9 mouse cellular contexts compared by ENCODE assay signal in the genomic region with DNA sequence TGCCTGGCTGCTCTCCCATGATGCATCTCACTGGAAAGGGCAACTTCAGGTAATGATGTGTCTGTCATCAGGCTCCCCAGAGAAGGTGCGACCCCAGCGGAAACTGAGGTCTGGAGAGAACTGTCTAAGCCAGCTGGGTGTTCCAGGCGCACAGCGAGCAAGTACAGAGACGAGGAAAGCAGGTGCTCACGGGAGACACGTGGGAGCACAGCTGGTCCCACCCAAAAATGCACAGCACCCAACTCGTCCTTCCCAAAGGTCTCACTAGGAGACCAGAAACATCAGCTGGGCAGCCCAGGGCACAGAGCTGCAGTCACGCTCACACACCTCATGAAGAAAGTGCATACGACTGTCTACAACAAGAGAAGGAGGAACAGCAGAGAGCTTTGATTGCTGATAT. TPM values are rescaled to one million over a fixed set of nuclear protein-coding genes. Genes with fewer than 3 reads are reported as not detected.
DNase-seq lines count a peak whose midpoint lies in the region; ATAC-seq and TF ChIP-seq lines count a peak whose summit lies in the region.
"Had no signal": no experiment of that assay in that cellular context is flagged by ENCODE, and none has a peak within 500 bp of the region (broad histone marks: within the 10 kb centered on the region; RNA-seq: fewer than 3 reads in every experiment).

No protein-coding gene starts in this region.

- no peaks in the 10 kb centered on the region for H3K36me3 ChIP-seq in heart, postnatal 0 days (replicated peaks; ENCODE audit: control insufficient read depth, insufficient read depth, low read length)
- H3K36me3 ChIP-seq in lung, embryonic 14.5 days (ENCODE audit: insufficient read depth): no peaks in the 10 kb centered on the region
- H3K36me3 ChIP-seq in embryonic facial prominence, embryonic 15.5 days: no peaks in the 10 kb centered on the region
- H3K36me3 ChIP-seq in myocyte (ENCODE audit: control insufficient read depth, insufficient read depth): no peaks in the 10 kb centered on the region
- H3K36me3 ChIP-seq in intestine, postnatal 0 days (ENCODE audit: control insufficient read depth, insufficient read depth): no peaks in the 10 kb centered on the region

- H3K27ac ChIP-seq in heart, postnatal 0 days (ENCODE audit: low read depth): peak overlapping the region; percentile 65
- peak overlapping the region; percentile 70 for H3K27ac ChIP-seq in lung, embryonic 14.5 days (ENCODE audit: low read depth)
- peak overlapping the region; percentile 55 for H3K27ac ChIP-seq in embryonic facial prominence, embryonic 15.5 days (replicated peaks)
- H3K27ac ChIP-seq in intestine, postnatal 0 days (ENCODE audit: low read depth, low read length): no peak overlapping the region
- H3K27ac ChIP-seq: layer of hippocampus, adult 2 months had no signal

- H3K27me3 ChIP-seq in heart, postnatal 0 days (ENCODE audit: control insufficient read depth, insufficient read depth, low read length): no peaks in the 10 kb centered on the region
- no peaks in the 10 kb centered on the region for H3K27me3 ChIP-seq in lung, embryonic 14.5 days (ENCODE audit: insufficient read depth, low read length)
- H3K27me3 ChIP-seq in embryonic facial prominence, embryonic 15.5 days: no peaks in the 10 kb centered on the region
- H3K27me3 ChIP-seq in myocyte (ENCODE audit: control insufficient read depth, insufficient read depth, insufficient read length): no peaks in the 10 kb centered on the region
- no peaks in the 10 kb centered on the region for H3K27me3 ChIP-seq in intestine, postnatal 0 days (replicated peaks; ENCODE audit: control insufficient read depth, insufficient read depth, low read length)

- peak; percentile 4 for DNase-seq in heart, postnatal 0 days (ENCODE audit: low spot score)
- no peak for DNase-seq in heart, adult 9 months (ENCODE audit: low spot score in 2 of 2)
- DNase-seq in lung, embryonic 14.5 days: no peak
- no peak for DNase-seq in lung, adult 18-20 months
- DNase-seq: right cerebral cortex, postnatal 25 days had no signal

- H3K79me2 ChIP-seq in myocyte (ENCODE audit: control insufficient read depth, insufficient read depth): peaks cover 25% of the 10 kb centered on the region

- H3K4me1 ChIP-seq in heart, postnatal 0 days (ENCODE audit: control insufficient read depth, insufficient read depth): peaks cover 49% of the 10 kb centered on the region
- peaks cover 36% of the 10 kb centered on the region for H3K4me1 ChIP-seq in lung, embryonic 14.5 days (ENCODE audit: insufficient read depth)
- peaks cover 44% of the 10 kb centered on the region for H3K4me1 ChIP-seq in embryonic facial prominence, embryonic 15.5 days
- H3K4me1 ChIP-seq in intestine, postnatal 0 days (replicated peaks; ENCODE audit: control insufficient read depth, insufficient read depth, low read length): no peaks in the 10 kb centered on the region

- no peak for TF ChIP-seq CTCF in heart, postnatal 0 days (IDR thresholded peaks at IDR 0.05; ENCODE audit: low read depth)
- no peak for TF ChIP-seq CTCF in lung, embryonic 14.5 days (IDR thresholded peaks at IDR 0.05; ENCODE audit: low read depth)
- no peak for TF ChIP-seq CTCF in intestine, postnatal 0 days (IDR thresholded peaks at IDR 0.05; ENCODE audit: low read depth)

- no peak overlapping the region for H3ac ChIP-seq in myocyte (ENCODE audit: control insufficient read depth, insufficient read length)

- no peak overlapping the region for H3K4me2 ChIP-seq in heart, postnatal 0 days (ENCODE audit: low read depth, low read length)
- H3K4me2 ChIP-seq in lung, embryonic 14.5 days: 0 out of 2 replicates have a peak overlapping the region, but pooled peaks have one; percentile 18
- peak overlapping the region; percentile 9; the same call in 1 of the 2 replicates for H3K4me2 ChIP-seq in embryonic facial prominence, embryonic 15.5 days (replicated peaks)
- H3K4me2 ChIP-seq in myocyte (ENCODE audit: low read depth): peak overlapping the region; percentile 25
- H3K4me2 ChIP-seq in intestine, postnatal 0 days (replicated peaks; ENCODE audit: low read depth): no peak overlapping the region

- no peak for TF ChIP-seq EP300 in heart, postnatal 0 days (IDR thresholded peaks at IDR 0.05; ENCODE audit: low read depth)

- 69% methylated on average over 10 of the region's 10 CpGs for WGBS in heart, postnatal 0 days
- WGBS in lung, embryonic 14.5 days: 65% methylated on average over 10 of the region's 10 CpGs
- WGBS in embryonic facial prominence, embryonic 15.5 days: 44% methylated on average over 10 of the region's 10 CpGs
- whole genome bisulfite sequencing in intestine, postnatal 0 days: 79% methylated on average over 10 of the region's 10 CpGs

- no peaks in the 10 kb centered on the region for H3K9me3 ChIP-seq in heart, postnatal 0 days (replicated peaks; ENCODE audit: control insufficient read depth, low read length)
- H3K9me3 ChIP-seq in lung, embryonic 14.5 days (ENCODE audit: low read depth, low read length): no peaks in the 10 kb centered on the region; the same call in 1 of the 2 replicates
- H3K9me3 ChIP-seq in embryonic facial prominence, embryonic 15.5 days (replicated peaks): no peaks in the 10 kb centered on the region
- H3K9me3 ChIP-seq in intestine, postnatal 0 days (ENCODE audit: control insufficient read depth): no peaks in the 10 kb centered on the region

- ATAC-seq in heart, postnatal 0 days (ENCODE audit: insufficient read depth, low read depth): no peak
- ATAC-seq in lung, embryonic 14.5 days (ENCODE audit: insufficient read depth): no peak
- no peak for ATAC-seq in embryonic facial prominence, embryonic 15.5 days (ENCODE audit: insufficient number of reproducible peaks, low FRiP score, low TSS enrichment, low read depth)
- ATAC-seq in intestine, postnatal 0 days: no peak

- H3K9ac ChIP-seq in heart, postnatal 0 days (replicated peaks; ENCODE audit: low read depth, low read length): no peak overlapping the region; the same call in 1 of the 2 replicates
- no peak overlapping the region for H3K9ac ChIP-seq in lung, embryonic 14.5 days
- H3K9ac ChIP-seq in embryonic facial prominence, embryonic 15.5 days: no peak overlapping the region
- no peak overlapping the region for H3K9ac ChIP-seq in intestine, postnatal 0 days (ENCODE audit: low read depth, low read length)

- H3K4me3 ChIP-seq in heart, postnatal 0 days (ENCODE audit: low read depth, low read length): no peak overlapping the region
- H3K4me3 ChIP-seq in lung, embryonic 14.5 days (ENCODE audit: low read depth, low read length): no peak overlapping the region
- H3K4me3 ChIP-seq in embryonic facial prominence, embryonic 15.5 days (replicated peaks): no peak overlapping the region
- no peak overlapping the region for H3K4me3 ChIP-seq in myocyte
- H3K4me3 ChIP-seq in intestine, postnatal 0 days (ENCODE audit: low read depth, low read length): no peak overlapping the region
- H3K4me3 ChIP-seq: layer of hippocampus, adult 2 months had no signal

- no peak for TF ChIP-seq POLR2A in myocyte (IDR thresholded peaks at IDR 0.05; ENCODE audit: insufficient read length, low read depth)

TF ChIP-seq in myocyte, 11 proteins besides CTCF, POLR2A, EP300 and RAD21:
- TF ChIP-seq MYOD1 (IDR thresholded peaks at IDR 0.05; ENCODE audit: control insufficient read depth in 1 of 3, insufficient read length in 2 of 3, low read depth in 2 of 3) (peak in 2 of 3 experiments; percentile 60 to 75), POLR2AphosphoS2 (IDR thresholded peaks at IDR 0.05; ENCODE audit: insufficient read length, low read depth) (no peak), MYOG (IDR thresholded peaks at IDR 0.05; ENCODE audit: control insufficient read depth in 1 of 3, insufficient read depth in 1 of 3, insufficient read length in 2 of 3, low read depth in 2 of 3) (peak in 2 of 3 experiments; percentile 47 to 85)

RNA-seq across cellular contexts. Expression of gene Mical3, which starts 43.7 kb away (rescaled TPM):
- 79.3 and 94.8 TPM in 2 replicates for total RNA-seq in heart, postnatal 0 days (2014; rRNA removed; ENCODE audit: low replicate concordance)
- 23.2 and 30.8 TPM in 2 replicates for polyA plus RNA-seq in heart, postnatal 0 days (2015; fragmentation: Nextera tagmentation; extraction: Ambion mirVana)
- polyA plus RNA-seq in lung, embryonic 14.5 days (2014; fragmentation: Nextera tagmentation; extraction: Ambion mirVana): 27.0 and 29.8 TPM in 2 replicates
- 11.5 and 14.1 TPM in 2 replicates for polyA plus RNA-seq in embryonic facial prominence, embryonic 15.5 days (2015; fragmentation: Nextera tagmentation; extraction: Ambion mirVana)
- polyA plus RNA-seq in myocyte (2012; fragmentation: generic; extraction: Trizol): 17.7 TPM
- polyA plus RNA-seq in intestine, postnatal 0 days (2015; fragmentation: Nextera tagmentation; extraction: Ambion mirVana): 3.6 and 4.5 TPM in 2 replicates

Comparison
In these comparisons a context has a peak if more than half of its experiments do, and no peak if none do; other contexts are left out.
1. H3K4me2 ChIP-seq: peak in lung, embryonic 14.5 days (single experiment), embryonic facial prominence, embryonic 15.5 days (single experiment) and myocyte (single experiment); none in heart, postnatal 0 days (single experiment) and intestine, postnatal 0 days (single experiment).